8 mouse cellular contexts compared by ENCODE assay signal in genomic region chr10:18329096-18330038, GRCm38 (mm10). TPM values are rescaled to one million over a fixed set of nuclear protein-coding genes. Genes with fewer than 3 reads are reported as not detected.
DNase-seq lines count a peak whose midpoint lies in the region; ATAC-seq and TF ChIP-seq lines count a peak whose summit lies in the region.

No protein-coding gene starts in this region.

- H3K4me3 ChIP-seq in gastrocnemius, adult 2 months = peak overlapping the region; percentile 61
- peak overlapping the region; percentile 40 for H3K4me3 ChIP-seq in hindbrain, embryonic 13.5 days
- H3K4me3 ChIP-seq in neural tube, embryonic 11.5 days (ENCODE audit: low read depth, low read length) = peak overlapping the region; percentile 16

- intact Hi-C loops in gastrocnemius, adult 2 months (cut with DNase I) = loop anchor here (10.0 kb wide), 1 partner anchor 95 kb away; the partner anchor contains the start of gene Ccdc28a

- no peaks in the 10 kb centered on the region for H3K9me3 ChIP-seq in hindbrain, embryonic 13.5 days
- no peaks in the 10 kb centered on the region for H3K9me3 ChIP-seq in neural tube, embryonic 11.5 days (ENCODE audit: control insufficient read depth, low read length)

- peak overlapping the region; percentile 68 for H3K4me2 ChIP-seq in hindbrain, embryonic 13.5 days
- H3K4me2 ChIP-seq in neural tube, embryonic 11.5 days (ENCODE audit: low read depth) = peak overlapping the region; percentile 50

- peak overlapping the region; percentile 71 for H3K9ac ChIP-seq in hindbrain, embryonic 13.5 days
- peak overlapping the region; percentile 47 for H3K9ac ChIP-seq in neural tube, embryonic 11.5 days (ENCODE audit: low read length)

- H3K27ac ChIP-seq in gastrocnemius, adult 2 months = no peak overlapping the region
- peak overlapping the region; percentile 80 for H3K27ac ChIP-seq in hindbrain, embryonic 13.5 days
- H3K27ac ChIP-seq in neural tube, embryonic 11.5 days (ENCODE audit: low read depth, low read length) = peak overlapping the region; percentile 46; the same call in 1 of the 2 replicates

- H3K4me1 ChIP-seq in hindbrain, embryonic 13.5 days (replicated peaks) = peaks cover 23% of the 10 kb centered on the region
- H3K4me1 ChIP-seq in neural tube, embryonic 11.5 days (ENCODE audit: control insufficient read depth, insufficient read depth, low read length) = peaks cover 9% of the 10 kb centered on the region; the same call in 1 of the 2 replicates

- 3% methylated on average over 23 of the region's 23 CpGs for WGBS in hindbrain, embryonic 13.5 days
- WGBS in neural tube, embryonic 11.5 days = 4% methylated on average over 22 of the region's 23 CpGs

- peak; percentile 65 for ATAC-seq in hindbrain, embryonic 13.5 days (ENCODE audit: low FRiP score)
- ATAC-seq in neural tube, embryonic 11.5 days (ENCODE audit: insufficient read depth, low FRiP score, low TSS enrichment) = peak; percentile 46
- ATAC-seq in megakaryocyte-erythroid progenitor cell, adult 5-6 weeks (replicated peaks; ENCODE audit: low FRiP score, low TSS enrichment, poor library complexity, severe bottlenecking) = no peak

- H3K36me3 ChIP-seq in hindbrain, embryonic 13.5 days = no peaks in the 10 kb centered on the region
- no peaks in the 10 kb centered on the region for H3K36me3 ChIP-seq in neural tube, embryonic 11.5 days (ENCODE audit: control insufficient read depth, insufficient read depth, low read length)

- no peak for TF ChIP-seq CTCF in gastrocnemius, adult 2 months (IDR thresholded peaks at IDR 0.05)

- DNase-seq in layer of hippocampus, adult 11-12 months (ENCODE audit: low spot score) = peak; percentile 15
- DNase-seq in layer of hippocampus, adult 18-20 months (ENCODE audit: low spot score in 2 of 2) = no peak
- peak; percentile 21 for DNase-seq in cerebellum, adult 8-10 months
- DNase-seq in gastrocnemius, adult 2 months = peak; percentile 55
- DNase-seq in liver = peak; percentile 35
- peak; percentile 64 for DNase-seq in neural tube, embryonic 11.5 days (ENCODE audit: low spot score)

- H3K27me3 ChIP-seq in hindbrain, embryonic 13.5 days = no peaks in the 10 kb centered on the region
- H3K27me3 ChIP-seq in neural tube, embryonic 11.5 days (ENCODE audit: control insufficient read depth, insufficient read depth, low read length) = no peaks in the 10 kb centered on the region

RNA-seq across cellular contexts. Expression of gene Nhsl1, which starts 10.6 kb away (rescaled TPM):
- 10 to 100 TPM; 43.8 to 45.4 TPM for total RNA-seq in layer of hippocampus, adult 18-20 months (2021)
- total RNA-seq in gastrocnemius, adult 2 months (2021) = 1 to 10 TPM; 4.6 to 7.0 TPM
- polyA plus RNA-seq in hindbrain, embryonic 13.5 days (2015; fragmentation: Nextera tagmentation; extraction: Ambion mirVana) = 18.9 and 20.7 TPM in 2 replicates
- 19.6 and 21.6 TPM in 2 replicates for polyA plus RNA-seq in neural tube, embryonic 11.5 days (2014; fragmentation: Nextera tagmentation; extraction: Ambion mirVana)
- 0.99 and 1.2 TPM in 2 replicates for total RNA-seq in megakaryocyte-erythroid progenitor cell, adult 5-6 weeks (2014; fragmentation: Nextera tagmentation)
- 0.42 TPM in 1 of 2 replicates, not detected in the other for total RNA-seq in megakaryocyte-erythroid progenitor cell, adult 5-6 weeks (2017)

Comparison
In these comparisons a context has a peak if more than half of its experiments do, and no peak if none do; other contexts are left out.
1. DNase-seq: peak in layer of hippocampus, adult 11-12 months (single experiment), cerebellum, adult 8-10 months (single experiment), gastrocnemius, adult 2 months (single experiment), liver (single experiment) and neural tube, embryonic 11.5 days (single experiment); none in layer of hippocampus, adult 18-20 months (0 of 2).
2. RNA of gene Nhsl1, which starts 10.6 kb away (total RNA-seq): 43.8 to 45.4 TPM in layer of hippocampus, adult 18-20 months; 4.6 to 7.0 TPM in gastrocnemius, adult 2 months and 0.42 to 1.2 TPM in megakaryocyte-erythroid progenitor cell, adult 5-6 weeks; every median in the first group is over 4 times any median in the second.
3. Peak in every context shown above with its lines, with median percentiles within 50 percentile points of each other: H3K4me3 ChIP-seq.